Mouse (Mus musculus): Measurements from ENCODE around the gene Dolpp1. TPM values are rescaled to one million over a fixed set of nuclear protein-coding genes. Genes with fewer than 3 reads are reported as not detected.

Dolpp1 gene
- total and polyA plus RNA-seq, 3 experiments = 5.9 to 25.1 (median 9.0) TPM

DNA sequence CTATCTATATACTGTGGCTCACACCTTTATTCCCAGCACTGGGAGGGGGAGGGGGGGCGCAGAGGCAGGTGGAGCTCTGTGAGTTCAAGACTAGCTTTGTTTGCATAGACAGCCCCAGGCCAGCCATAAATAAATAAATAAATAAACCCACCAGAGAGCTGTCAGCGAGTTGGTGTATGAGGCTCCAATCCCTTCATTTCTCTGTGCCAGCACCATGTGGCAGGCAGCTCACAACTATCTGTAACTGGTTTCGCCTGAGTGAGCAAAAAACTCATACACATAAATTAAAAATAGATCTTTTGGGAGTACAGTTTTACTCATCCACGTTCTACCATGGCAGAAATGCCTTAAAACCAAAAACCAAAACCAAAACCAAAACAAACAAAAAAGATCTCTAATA, 29.4 kb downstream of the Dolpp1 start:
- intact Hi-C loops (cut with DNase I) = no loop called here
- no peaks in the 10 kb centered on the region for H3K36me3 ChIP-seq (ENCODE audit: control insufficient read depth, insufficient read depth, low read length)
- H3K4me3 ChIP-seq = no peak overlapping the region
- peaks cover 4% of the 10 kb centered on the region for H3K79me2 ChIP-seq (replicated peaks; ENCODE audit: control insufficient read depth, insufficient read depth, low read length)
- no peak for TF ChIP-seq CTCF (IDR thresholded peaks at IDR 0.05)
- TF ChIP-seq POLR2A (IDR thresholded peaks at IDR 0.05; ENCODE audit: insufficient read depth, low read depth, low read length) = no peak
- TF ChIP-seq EP300 (IDR thresholded peaks at IDR 0.05; ENCODE audit: insufficient read depth, low read depth, low read length) = no peak
- H3K27me3 ChIP-seq (ENCODE audit: control insufficient read depth, insufficient read depth, low read length) = no peaks in the 10 kb centered on the region
- 77% methylated on average over 4 of the region's 4 CpGs for WGBS
- H3K9ac ChIP-seq (ENCODE audit: low read depth, low read length) = no peak overlapping the region
- no peaks in the 10 kb centered on the region; the same call in 1 of the 2 replicates for H3K4me1 ChIP-seq (ENCODE audit: control insufficient read depth, insufficient read depth, low read length)
- no peak overlapping the region for H3K27ac ChIP-seq
- DNase-seq = no peak

DNA sequence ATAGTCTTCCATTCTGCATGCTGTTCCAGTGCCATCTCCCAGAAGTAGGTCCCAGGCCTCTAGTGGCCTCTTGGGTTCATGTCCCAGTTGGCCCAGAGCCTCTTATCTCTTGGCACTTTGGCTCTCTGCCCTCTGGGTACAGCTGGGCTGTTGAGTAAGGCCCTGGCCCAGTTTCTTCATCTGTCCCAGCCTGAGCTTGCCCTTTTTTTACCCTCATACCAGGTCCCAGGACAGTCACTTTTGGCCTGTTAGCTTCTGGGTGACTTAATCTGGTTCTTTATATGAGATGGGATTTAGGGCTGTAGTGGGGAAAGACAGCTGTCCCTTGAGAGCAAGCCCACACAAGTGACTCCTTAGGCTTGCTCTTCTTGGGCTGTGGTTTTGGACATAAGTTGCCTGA, 37.1 kb downstream of the Dolpp1 start:
- no peaks in the 10 kb centered on the region for H3K79me2 ChIP-seq (replicated peaks; ENCODE audit: control insufficient read depth, insufficient read depth, low read length)
- peak overlapping the region; percentile 45 for H3K27ac ChIP-seq
- 0 out of 2 replicates have a peak, but pooled peaks cover 2% of the 10 kb centered on the region for H3K4me1 ChIP-seq (ENCODE audit: control insufficient read depth, insufficient read depth, low read length)
- no peaks in the 10 kb centered on the region for H3K36me3 ChIP-seq (ENCODE audit: control insufficient read depth, insufficient read depth, low read length)
- H3K27me3 ChIP-seq (ENCODE audit: control insufficient read depth, insufficient read depth, low read length) = no peaks in the 10 kb centered on the region
- intact Hi-C loops (cut with DNase I) = no loop called here
- H3K4me3 ChIP-seq = no peak overlapping the region
- DNase-seq = peak; percentile 56 to 80
- no peak overlapping the region for H3K9ac ChIP-seq (ENCODE audit: low read depth, low read length)
- TF ChIP-seq POLR2A (IDR thresholded peaks at IDR 0.05; ENCODE audit: insufficient read depth, low read depth, low read length) (no peak), EP300 (IDR thresholded peaks at IDR 0.05; ENCODE audit: insufficient read depth, low read depth, low read length) (0 out of 2 replicates have a peak, but pooled peaks have one; percentile 52), CTCF (IDR thresholded peaks at IDR 0.05) (peak; percentile 41)

DNA sequence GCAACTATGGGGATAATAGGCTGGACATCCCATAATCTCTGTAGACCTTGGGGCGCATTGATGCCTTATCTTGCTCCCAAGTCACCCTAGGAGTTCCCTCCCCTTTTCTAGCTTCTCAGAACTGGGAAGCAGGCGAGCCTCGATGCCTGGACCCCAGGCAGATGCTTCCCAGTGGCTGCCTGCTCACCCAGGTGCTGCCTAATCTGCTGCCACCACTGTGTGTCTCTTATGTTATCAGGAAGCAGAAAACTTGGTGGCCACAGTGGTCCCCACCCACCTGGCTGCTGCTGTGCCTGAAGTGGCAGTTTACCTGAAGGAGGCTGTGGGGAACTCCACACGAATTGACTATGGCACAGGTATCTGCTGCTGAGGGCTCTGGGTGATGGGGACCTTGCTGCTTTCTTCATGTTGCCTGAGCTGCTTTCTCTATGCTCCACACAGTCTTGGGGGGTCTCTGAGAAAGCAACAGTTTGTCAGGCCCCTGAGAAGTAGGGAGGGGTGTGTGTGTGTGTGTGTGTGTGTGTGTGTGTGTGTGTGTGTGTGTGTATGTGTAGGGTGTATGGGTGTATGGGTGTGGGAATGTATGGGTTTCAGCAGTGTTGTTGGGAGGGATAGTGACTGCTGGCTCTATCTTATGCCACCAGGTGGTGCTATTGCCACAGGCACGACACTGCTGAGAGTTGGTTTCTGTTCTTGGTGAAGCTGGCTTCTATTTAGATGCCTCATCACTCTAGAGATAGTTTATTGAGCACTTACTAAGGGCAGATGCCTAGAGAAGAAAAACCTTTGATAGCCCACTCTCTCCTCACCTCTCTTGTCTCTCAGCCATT, 43.5 kb downstream of the Dolpp1 start:
- DNase-seq = peak; percentile 72 to 79
- Histone ChIP-seq H3K36me3 (ENCODE audit: control insufficient read depth, insufficient read depth, low read length) (no peaks in the 10 kb centered on the region), H3K4me3 (no peak overlapping the region), H3K4me1 (ENCODE audit: control insufficient read depth, insufficient read depth, low read length) (peaks cover 6% of the 10 kb centered on the region), H3K27me3 (ENCODE audit: control insufficient read depth, insufficient read depth, low read length) (no peaks in the 10 kb centered on the region), H3K79me2 (replicated peaks; ENCODE audit: control insufficient read depth, insufficient read depth, low read length) (no peaks in the 10 kb centered on the region), H3K27ac (peak overlapping the region; percentile 55), H3K9ac (ENCODE audit: low read depth, low read length) (no peak overlapping the region)
- WGBS = 50% methylated on average over 5 of the region's 5 CpGs
- intact Hi-C loops (cut with DNase I) = loop anchor here (1.0 kb wide), 2 partner anchors 359 to 499 kb away; no protein-coding TSS in a partner anchor
- TF ChIP-seq EP300 (IDR thresholded peaks at IDR 0.05; ENCODE audit: insufficient read depth, low read depth, low read length) (peak; percentile 99), POLR2A (IDR thresholded peaks at IDR 0.05; ENCODE audit: insufficient read depth, low read depth, low read length) (0 out of 2 replicates have a peak, but pooled peaks have one; percentile 24), CTCF (IDR thresholded peaks at IDR 0.05) (peak; percentile 58)

DNA sequence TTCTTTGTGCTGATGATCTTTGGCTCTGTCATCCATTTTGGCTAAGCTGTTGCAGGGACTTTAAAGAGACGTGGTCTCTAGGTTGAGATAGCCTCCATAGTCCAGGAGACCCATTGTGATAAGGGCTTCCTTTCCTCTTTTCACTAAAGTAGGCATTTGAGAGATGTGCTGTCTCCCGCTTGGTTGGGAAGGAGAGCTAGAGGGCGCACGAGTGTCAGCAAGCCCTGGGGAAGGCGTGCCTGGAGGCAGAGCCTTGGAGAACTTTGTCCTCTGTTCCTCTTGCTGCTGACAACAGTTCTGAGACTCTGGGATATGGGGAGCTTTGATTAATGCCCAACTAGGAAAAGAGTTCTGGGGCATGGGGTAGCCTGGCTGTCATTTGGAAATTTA, 44.1 kb downstream of the Dolpp1 start:
- peak; percentile 70 to 72 for DNase-seq

DNA sequence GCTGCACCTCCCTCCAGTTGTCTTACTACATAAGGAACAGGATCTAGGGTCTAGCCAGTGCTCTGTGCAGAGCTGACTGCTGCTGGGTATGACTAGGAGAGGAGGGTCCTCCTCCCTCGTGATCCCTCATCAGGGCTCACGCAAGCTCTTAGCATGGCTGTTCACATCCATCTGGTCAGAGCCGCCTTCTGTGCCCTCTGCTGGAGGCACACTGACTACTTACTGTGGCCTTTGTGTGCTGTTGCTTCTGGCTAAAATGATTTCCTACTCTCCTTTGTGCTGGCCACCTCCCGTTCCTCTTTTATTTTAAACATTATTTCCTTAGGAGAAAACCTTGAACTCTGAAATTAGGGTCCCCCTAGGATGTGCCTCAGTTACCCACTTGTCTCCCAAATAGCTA, 44.8 kb downstream of the Dolpp1 start:
- H3K27me3 ChIP-seq (ENCODE audit: control insufficient read depth, insufficient read depth, low read length) = no peaks in the 10 kb centered on the region
- H3K4me3 ChIP-seq = no peak overlapping the region
- H3K9ac ChIP-seq (ENCODE audit: low read depth, low read length) = no peak overlapping the region
- no peak overlapping the region for H3K27ac ChIP-seq
- H3K79me2 ChIP-seq (replicated peaks; ENCODE audit: control insufficient read depth, insufficient read depth, low read length) = no peaks in the 10 kb centered on the region
- no peaks in the 10 kb centered on the region for H3K36me3 ChIP-seq (ENCODE audit: control insufficient read depth, insufficient read depth, low read length)
- DNase-seq = no peak
- intact Hi-C loops (cut with DNase I) = loop anchor here (1.0 kb wide), 1 partner anchor 357 kb away; no protein-coding TSS in a partner anchor
- TF ChIP-seq POLR2A (IDR thresholded peaks at IDR 0.05; ENCODE audit: insufficient read depth, low read depth, low read length) = no peak
- no peak for TF ChIP-seq EP300 (IDR thresholded peaks at IDR 0.05; ENCODE audit: insufficient read depth, low read depth, low read length)
- no peak for TF ChIP-seq CTCF (IDR thresholded peaks at IDR 0.05)
- WGBS = 82% methylated on average over 4 of the region's 4 CpGs
- H3K4me1 ChIP-seq (ENCODE audit: control insufficient read depth, insufficient read depth, low read length) = peaks cover 14% of the 10 kb centered on the region

More for the DNA sequence above, 44.1 kb downstream of the Dolpp1 start:
- intact Hi-C loops (cut with DNase I) = loop anchor here (1.0 kb wide), 1 partner anchor 358 kb away; no protein-coding TSS in a partner anchor
- H3K36me3 ChIP-seq (ENCODE audit: control insufficient read depth, insufficient read depth, low read length) = no peaks in the 10 kb centered on the region
- 53% methylated on average over 5 of the region's 5 CpGs for WGBS
- no peak overlapping the region for H3K4me3 ChIP-seq
- TF ChIP-seq POLR2A (IDR thresholded peaks at IDR 0.05; ENCODE audit: insufficient read depth, low read depth, low read length) (no peak), CTCF (IDR thresholded peaks at IDR 0.05) (peak; percentile 57)
- no peaks in the 10 kb centered on the region for H3K79me2 ChIP-seq (replicated peaks; ENCODE audit: control insufficient read depth, insufficient read depth, low read length)
- no peak overlapping the region for H3K9ac ChIP-seq (ENCODE audit: low read depth, low read length)
- H3K4me1 ChIP-seq (ENCODE audit: control insufficient read depth, insufficient read depth, low read length) = peaks cover 11% of the 10 kb centered on the region
- H3K27me3 ChIP-seq (ENCODE audit: control insufficient read depth, insufficient read depth, low read length) = no peaks in the 10 kb centered on the region
- peak overlapping the region; percentile 55 for H3K27ac ChIP-seq

DNA sequence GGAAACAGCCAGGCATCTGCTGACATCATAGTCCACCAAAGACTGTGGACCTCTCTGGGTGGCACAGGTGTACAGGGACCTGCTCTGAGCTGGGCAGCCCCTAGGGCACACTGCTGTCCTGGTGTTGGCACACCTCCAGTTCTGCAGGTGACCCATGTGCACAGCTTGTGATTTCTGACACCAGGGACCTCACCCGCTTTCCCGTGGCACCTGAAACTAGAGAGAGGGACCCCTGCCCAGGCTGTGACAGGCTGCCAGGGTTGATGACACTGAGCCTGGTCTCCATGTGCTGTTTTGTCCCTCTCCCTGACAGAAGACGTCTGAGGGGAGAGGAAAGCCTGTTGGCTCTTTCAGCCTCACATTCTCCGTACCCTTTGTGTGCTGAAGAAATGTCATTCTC, 45.7 kb downstream of the Dolpp1 start:
- Histone ChIP-seq H3K9ac (ENCODE audit: low read depth, low read length) (no peak overlapping the region), H3K4me1 (ENCODE audit: control insufficient read depth, insufficient read depth, low read length) (peaks cover 22% of the 10 kb centered on the region), H3K36me3 (ENCODE audit: control insufficient read depth, insufficient read depth, low read length) (peaks cover under 1% of the 10 kb centered on the region), H3K27me3 (ENCODE audit: control insufficient read depth, insufficient read depth, low read length) (no peaks in the 10 kb centered on the region), H3K4me3 (no peak overlapping the region), H3K27ac (no peak overlapping the region), H3K79me2 (replicated peaks; ENCODE audit: control insufficient read depth, insufficient read depth, low read length) (no peaks in the 10 kb centered on the region)
- DNase-seq = no peak
- WGBS = 91% methylated on average over 4 of the region's 4 CpGs
- no peak for TF ChIP-seq CTCF (IDR thresholded peaks at IDR 0.05)
- no peak for TF ChIP-seq EP300 (IDR thresholded peaks at IDR 0.05; ENCODE audit: insufficient read depth, low read depth, low read length)
- TF ChIP-seq POLR2A (IDR thresholded peaks at IDR 0.05; ENCODE audit: insufficient read depth, low read depth, low read length) = no peak
- intact Hi-C loops (cut with DNase I) = no loop called here

Measured in heart, adult 2 months (tissue).